Mouse (Mus musculus) brown adipose tissue, adult 24 weeks (tissue): ENCODE measurements around the gene Timm22. TPM values are rescaled to one million over a fixed set of nuclear protein-coding genes. Genes with fewer than 3 reads are reported as not detected.

Source experiments
- H3K27ac ChIP-seq: fragments of 200-500 bp; replicated peaks from 2 replicates; pipeline ENCODE4 v1.5.1; 2012; ENCODE audit warnings: low read depth, mild to moderate bottlenecking, low read length
- H3K4me1 ChIP-seq: fragments of 200-500 bp; 2 replicates; pipeline ENCODE4 v1.6.1; 2012; ENCODE audit warnings: low read length, mixed read lengths; ENCODE audit not compliant: control insufficient read depth, insufficient read depth, insufficient read length
- H3K4me3 ChIP-seq: fragments of 200-500 bp; 2 replicates; pipeline ENCODE4 v1.5.1; 2012; ENCODE audit warnings: low read depth, mild to moderate bottlenecking, low read length, moderate library complexity; ENCODE audit not compliant: insufficient read depth
- polyA plus RNA-seq: library from polyadenylated mRNA; stranded (reverse); fragments of >200 nt; gene quantifications from 2 replicates; pipeline ENCODE4 v1.2.4, GENCODE M21; 2012; ENCODE audit not compliant: missing spikeins, insufficient read depth, insufficient read length

Gene Timm22
- 29.2 and 43.4 TPM in 2 replicates for polyA plus RNA-seq

DNA sequence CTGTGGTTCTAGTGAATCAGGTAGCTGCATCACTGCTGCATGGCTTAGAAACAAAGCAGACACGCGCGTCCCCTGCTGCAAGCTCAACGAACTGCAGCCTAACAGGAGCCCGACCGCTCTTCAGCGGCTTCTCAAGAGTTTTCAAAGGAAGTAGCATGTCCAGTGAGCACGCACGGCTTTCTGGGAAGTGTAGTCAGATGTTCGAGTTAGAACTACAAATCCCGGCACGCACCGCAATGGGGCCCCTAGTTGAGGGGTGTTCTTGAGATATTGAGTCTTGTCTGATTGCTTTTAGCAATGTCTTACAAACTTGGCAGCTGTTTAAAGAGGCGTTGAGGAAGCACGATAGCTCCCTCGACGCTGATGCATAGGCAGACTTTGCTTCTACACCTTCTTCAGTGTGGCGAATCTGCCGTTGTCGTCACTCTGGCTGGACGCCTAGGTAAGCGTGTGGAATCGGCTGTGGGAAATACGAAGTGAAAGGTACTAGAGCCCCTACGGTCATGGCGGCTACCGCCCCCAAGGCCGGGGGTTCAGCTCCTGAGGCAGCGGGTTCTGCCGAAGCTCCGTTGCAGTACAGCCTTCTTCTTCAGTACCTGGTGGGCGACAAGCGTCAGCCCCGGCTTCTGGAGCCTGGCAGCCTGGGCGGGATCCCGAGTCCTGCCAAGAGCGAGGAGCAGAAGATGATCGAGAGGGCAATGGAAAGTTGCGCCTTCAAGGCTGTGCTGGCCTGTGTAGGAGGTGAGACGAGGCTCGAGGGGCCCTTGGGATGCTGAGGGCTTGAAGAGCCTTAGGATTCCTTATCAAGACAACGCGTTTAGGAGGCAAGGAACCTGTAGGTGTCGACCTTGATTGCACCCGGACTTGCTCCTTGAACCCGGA lies at the start of gene Timm22:
TSS of gene Timm22 (plus strand) at position 251 of the 882 bp plus-strand sequence.
- Histone ChIP-seq H3K27ac (peak within 1 kb of the TSS; percentile 89), H3K4me3 (peak within 1 kb of the TSS; percentile 67), H3K4me1 (no peaks in the 10 kb centered on the region)

DNA sequence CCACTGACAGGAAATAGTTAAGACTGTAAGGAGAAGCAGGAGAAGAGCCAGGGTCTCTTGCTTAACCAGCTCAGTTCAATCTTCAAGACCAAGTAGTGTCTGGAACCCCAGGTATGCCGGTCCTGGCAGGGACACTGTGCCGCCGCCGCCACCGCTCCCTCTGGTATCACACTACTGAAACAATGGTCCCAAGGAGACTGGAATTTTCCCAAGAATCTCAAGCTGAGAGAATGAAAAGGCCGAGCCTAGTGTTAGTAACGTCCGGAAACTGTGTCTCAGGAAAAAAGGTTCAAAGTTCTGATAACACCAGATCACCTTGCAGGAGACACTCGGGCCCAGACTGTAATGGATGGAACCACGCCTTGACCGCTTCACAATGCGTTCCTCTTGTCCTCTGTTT lies 49.3 kb upstream of the Timm22 start:
- no peak overlapping the region for H3K4me3 ChIP-seq
- H3K4me1 ChIP-seq, result peaks cover 12% of the 10 kb centered on the region
- peak overlapping the region; percentile 75 for H3K27ac ChIP-seq

DNA sequence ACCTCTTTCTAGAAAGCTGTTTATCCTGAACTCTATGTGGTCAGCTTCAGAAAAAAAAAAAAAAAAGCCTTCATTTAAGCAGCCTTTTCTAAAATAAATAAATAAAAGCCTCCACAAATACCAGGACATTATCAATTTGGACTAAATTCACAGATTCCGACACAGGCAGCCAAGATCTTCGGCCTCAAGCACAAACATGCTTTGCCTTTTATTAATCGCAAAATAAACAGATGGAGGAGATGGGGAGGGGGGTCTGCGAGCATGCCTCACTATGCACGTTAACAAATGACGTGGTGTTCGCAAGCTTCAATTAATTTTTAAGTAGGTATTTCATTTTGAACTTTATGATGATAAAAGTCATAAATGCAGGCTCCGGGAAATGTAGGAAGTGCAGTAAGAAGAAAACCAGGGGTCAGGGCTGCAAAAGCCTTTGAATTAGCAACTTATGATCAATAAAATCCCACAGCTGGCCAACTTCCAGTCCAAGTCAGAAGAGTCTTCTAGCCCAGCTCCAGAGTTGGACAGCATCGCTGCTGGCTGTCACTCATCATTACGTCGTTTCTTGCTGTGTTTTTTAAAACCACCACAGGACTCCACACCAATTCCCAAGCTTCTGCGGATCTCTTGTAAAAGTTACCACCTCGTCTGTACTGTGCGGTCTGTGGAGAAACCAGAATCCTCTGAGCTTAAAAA lies 48.0 kb upstream of the Timm22 start:
- peaks cover 16% of the 10 kb centered on the region for H3K4me1 ChIP-seq
- no peak overlapping the region for H3K4me3 ChIP-seq
- no peak overlapping the region for H3K27ac ChIP-seq

DNA sequence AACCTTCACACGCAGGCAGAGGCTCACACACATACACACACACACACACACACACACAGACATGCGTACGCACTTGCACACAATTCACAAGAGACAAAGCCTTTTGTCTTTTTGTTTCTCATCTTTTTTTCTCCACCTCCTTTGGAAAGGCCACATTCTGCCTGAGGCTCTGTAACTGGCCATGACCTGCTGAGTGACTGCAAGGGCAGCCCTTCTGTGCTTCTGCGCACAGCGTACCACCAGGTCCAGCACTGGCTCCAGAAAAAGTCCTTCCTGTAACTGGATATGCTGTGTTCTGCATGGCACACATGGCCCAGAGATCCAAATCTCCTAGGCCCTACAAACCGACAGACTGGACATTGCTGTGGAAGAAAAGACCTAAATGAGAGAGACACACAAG lies 46.5 kb upstream of the Timm22 start:
- H3K4me1 ChIP-seq, result peaks cover 20% of the 10 kb centered on the region
- no peak overlapping the region for H3K27ac ChIP-seq
- no peak overlapping the region for H3K4me3 ChIP-seq

DNA sequence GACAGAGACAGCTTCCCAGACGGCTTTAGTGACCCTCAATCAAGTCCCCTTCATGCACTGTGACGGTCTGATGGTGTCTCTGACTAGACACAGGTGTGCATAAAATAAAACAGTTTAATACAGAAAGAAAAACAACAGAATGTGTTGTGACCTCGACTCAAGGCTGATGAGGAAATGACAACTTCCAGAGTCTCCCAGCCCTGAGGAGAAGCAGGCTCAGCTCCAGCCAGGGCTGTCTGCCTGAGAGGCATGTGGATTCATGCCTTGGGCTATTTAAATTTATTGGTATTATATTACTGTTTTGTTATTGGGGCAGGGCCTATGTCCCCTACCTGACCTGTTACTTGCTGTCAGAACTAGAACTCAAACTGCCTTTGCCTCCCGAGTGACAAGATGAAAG lies 45.3 kb upstream of the Timm22 start:
- peaks cover 20% of the 10 kb centered on the region for H3K4me1 ChIP-seq
- H3K4me3 ChIP-seq, result no peak overlapping the region
- no peak overlapping the region for H3K27ac ChIP-seq

DNA sequence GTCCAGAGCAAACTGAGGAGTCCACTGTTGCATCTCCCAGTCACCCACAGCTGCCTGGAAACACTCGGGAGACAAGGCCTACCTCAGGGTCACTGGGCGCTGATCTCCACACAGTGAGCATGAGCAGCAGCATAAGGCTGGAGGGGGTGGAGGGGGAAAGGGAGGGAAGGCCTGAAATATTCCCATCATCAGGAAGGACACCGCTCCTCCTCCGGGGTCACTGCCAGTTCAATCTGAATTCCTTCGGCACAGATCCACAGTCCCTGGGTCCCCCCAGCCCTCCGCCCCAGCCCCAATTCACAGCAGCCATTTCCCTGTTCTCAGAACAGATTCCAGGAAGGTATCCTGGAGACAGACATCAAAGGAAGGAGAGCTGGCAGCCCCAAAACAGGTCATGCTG lies 43.6 kb upstream of the Timm22 start:
- H3K4me1 ChIP-seq, result peaks cover 15% of the 10 kb centered on the region
- H3K4me3 ChIP-seq, result no peak overlapping the region
- 0 out of 2 replicates have a peak overlapping the region, but pooled peaks have one; percentile 8 for H3K27ac ChIP-seq

DNA sequence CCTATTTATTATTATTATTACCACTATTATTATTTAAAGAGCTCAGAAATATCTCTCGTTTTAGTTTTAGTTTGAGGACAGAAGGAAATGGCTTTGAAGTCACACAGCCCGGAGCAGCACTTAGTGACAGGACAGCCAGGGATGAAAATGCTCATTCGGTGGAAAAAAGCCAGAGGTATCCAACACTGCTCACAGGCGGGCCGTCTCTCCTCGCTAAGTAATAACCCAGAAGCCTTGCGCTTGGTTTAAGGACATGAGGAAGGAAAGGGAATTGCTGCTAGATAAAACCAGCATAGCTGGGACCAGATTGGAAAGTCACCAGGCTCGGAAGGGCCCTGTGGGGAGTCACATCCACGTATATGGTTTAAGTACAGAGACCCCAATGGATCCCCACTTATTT lies 43.1 kb upstream of the Timm22 start:
- Histone ChIP-seq H3K4me1 (peaks cover 13% of the 10 kb centered on the region), H3K27ac (peak overlapping the region; percentile 55), H3K4me3 (no peak overlapping the region)

DNA sequence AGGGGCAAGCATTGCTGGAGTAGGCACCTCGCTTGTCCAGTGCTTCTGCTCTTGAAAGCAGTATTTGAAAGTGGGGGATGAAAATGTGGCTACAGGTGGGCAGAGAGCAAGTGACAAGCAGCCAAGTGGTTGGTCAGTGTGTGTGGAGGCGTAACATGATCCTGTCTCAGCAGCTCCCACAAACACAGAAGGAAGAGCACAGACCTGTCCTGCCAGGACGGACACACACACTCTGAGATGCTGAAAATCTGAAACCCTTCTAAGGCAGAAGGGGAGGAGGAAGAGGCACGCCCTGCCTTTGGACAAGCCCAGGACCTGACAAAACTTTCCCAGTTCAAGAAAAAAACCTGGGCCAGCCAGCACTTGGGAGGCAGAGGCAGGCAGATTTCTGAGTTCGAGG lies 42.7 kb upstream of the Timm22 start:
- H3K4me3 ChIP-seq, result no peak overlapping the region

DNA sequence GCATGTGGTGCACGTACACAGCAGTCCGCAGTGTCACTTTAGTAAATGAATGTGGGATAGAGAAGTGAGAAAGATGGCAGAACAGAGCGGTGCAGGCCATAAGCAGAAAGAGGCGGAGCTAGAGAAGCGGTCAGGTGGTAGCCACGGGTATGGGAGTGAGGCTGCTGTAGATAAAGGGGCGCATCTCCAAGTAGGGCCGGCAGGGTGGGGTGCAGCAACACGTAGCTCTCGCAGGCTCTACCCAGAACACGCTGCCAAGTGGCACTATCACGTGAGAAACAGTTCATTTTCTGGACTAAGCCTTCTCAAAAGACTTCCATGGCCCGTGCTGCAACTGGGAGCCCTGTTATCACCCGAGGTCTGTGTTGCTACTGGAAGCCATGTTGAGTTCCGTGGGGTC lies 40.0 kb upstream of the Timm22 start:
- Histone ChIP-seq H3K4me1 (peaks cover 15% of the 10 kb centered on the region), H3K4me3 (no peak overlapping the region), H3K27ac (no peak overlapping the region)

More for the DNA sequence above, 42.7 kb upstream of the Timm22 start:
- H3K27ac ChIP-seq, result peak overlapping the region; percentile 55
- peaks cover 16% of the 10 kb centered on the region for H3K4me1 ChIP-seq

DNA sequence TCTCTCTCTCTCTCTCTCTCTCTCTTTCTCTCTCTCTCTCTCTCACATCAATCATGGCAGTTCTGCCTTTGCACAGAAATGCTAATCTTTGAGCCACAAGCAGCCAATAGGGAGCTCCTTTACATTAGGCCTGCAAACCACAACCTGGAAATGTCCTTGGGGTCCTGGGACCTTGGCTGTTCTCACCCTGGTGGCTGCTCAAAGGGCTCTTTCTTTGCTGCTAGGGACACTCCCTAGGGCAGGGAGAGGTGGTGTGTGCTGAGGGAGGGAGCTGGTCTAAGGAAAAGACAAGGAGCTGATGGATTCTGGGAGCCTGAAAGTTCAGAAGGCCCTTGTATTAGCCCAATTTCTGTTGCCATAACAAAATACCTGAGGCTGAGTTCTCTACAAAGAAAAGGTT lies 36.3 kb upstream of the Timm22 start:
- Histone ChIP-seq H3K27ac (no peak overlapping the region), H3K4me3 (no peak overlapping the region), H3K4me1 (peaks cover 14% of the 10 kb centered on the region)

DNA sequence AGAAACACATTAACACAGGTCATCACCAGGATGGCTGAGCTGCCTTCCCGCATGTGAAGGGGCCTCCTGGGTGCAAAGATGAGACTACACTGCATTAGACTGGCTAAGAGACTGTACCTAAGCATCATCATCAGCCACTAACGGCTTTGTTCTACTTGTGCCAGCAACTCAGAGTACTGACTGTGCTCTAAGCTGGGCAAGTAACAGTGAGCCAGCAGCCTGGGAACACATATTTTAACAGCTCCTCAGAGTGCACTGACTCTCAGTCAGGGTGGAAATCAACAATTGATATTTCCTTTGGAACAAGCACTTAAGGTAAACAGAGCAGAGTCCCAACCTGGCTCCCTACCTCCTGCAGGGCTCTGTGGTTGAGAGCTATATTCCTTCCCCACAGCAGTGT lies 34.6 kb upstream of the Timm22 start:
- H3K4me3 ChIP-seq, result no peak overlapping the region
- no peak overlapping the region for H3K27ac ChIP-seq
- peaks cover 19% of the 10 kb centered on the region for H3K4me1 ChIP-seq

DNA sequence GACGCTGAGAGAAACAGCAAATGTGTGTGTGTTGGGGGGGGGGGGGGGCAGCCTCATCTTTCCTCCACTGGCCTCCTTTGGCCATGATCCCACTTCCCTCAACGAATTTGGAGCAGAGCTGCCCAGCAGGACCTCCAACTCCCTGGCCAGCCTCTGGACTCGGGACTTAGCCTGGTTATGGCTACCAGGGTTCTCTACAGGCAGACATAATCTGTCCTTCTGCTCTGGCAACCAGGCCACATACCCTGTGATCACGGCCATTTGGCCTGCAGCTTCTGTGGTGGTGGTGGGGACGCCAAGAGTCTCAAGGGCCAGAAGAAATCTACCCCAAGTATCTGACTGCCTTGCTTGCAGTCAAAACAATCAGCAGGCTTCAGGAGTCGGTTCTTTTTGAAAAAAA lies 34.2 kb upstream of the Timm22 start:
- Histone ChIP-seq H3K4me1 (peaks cover 19% of the 10 kb centered on the region), H3K27ac (no peak overlapping the region), H3K4me3 (no peak overlapping the region)

DNA sequence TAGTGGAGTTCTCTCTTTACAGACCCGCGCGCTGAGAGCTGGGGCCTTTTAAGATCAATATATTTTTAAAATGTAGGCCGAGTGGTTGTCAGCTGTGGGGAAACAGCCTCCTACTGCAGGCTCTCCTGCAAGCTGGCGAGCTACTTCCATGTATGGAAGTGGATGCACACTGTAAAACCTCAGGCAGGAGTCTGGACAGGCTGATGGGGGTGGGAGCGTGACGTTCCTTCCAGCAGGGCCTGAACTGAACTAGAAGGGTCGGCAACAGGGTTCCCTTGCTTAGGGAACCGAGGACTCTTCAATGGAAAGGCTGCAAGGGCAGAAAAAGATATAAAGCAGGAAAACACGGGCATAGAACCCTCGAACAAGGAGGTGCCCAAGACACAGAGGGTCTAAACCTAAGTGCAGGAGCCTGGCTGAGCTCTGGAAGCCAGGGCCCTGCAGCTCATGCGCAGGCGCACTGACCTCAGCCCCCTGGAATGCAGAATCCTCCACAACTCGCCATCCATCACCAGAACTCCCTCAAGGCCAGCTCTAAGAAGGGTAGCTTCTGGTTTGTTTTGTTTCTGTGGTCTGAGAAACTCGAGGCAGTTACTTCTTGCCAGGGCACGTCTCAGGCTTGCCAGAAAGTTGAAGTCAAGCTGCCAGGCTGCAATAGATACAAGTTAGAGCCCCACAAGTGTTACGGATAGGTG lies 32.1 kb upstream of the Timm22 start:
- H3K27ac ChIP-seq, result 0 out of 2 replicates have a peak overlapping the region, but pooled peaks have one; percentile 13
- H3K4me3 ChIP-seq, result no peak overlapping the region
- H3K4me1 ChIP-seq, result peaks cover 14% of the 10 kb centered on the region

DNA sequence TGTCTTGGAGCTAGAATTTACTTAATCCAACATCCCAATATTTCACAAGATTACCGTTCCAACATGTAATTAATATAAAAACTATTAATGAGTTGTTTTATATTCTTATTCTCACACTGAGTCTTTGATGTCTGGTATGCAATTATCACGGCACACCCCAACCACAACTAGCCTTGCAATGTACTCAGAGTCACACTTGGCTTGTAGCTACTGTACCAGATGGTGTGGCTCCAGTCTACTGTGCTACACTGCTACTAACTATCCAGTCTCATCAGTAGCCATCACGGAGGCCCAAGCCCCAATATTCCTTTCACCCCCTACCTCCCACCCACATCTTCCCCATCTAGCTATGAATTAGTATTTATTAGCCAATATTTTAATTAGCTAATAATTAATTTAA lies 30.3 kb upstream of the Timm22 start:
- H3K4me1 ChIP-seq, result peaks cover 23% of the 10 kb centered on the region
- H3K27ac ChIP-seq, result no peak overlapping the region
- H3K4me3 ChIP-seq, result no peak overlapping the region

DNA sequence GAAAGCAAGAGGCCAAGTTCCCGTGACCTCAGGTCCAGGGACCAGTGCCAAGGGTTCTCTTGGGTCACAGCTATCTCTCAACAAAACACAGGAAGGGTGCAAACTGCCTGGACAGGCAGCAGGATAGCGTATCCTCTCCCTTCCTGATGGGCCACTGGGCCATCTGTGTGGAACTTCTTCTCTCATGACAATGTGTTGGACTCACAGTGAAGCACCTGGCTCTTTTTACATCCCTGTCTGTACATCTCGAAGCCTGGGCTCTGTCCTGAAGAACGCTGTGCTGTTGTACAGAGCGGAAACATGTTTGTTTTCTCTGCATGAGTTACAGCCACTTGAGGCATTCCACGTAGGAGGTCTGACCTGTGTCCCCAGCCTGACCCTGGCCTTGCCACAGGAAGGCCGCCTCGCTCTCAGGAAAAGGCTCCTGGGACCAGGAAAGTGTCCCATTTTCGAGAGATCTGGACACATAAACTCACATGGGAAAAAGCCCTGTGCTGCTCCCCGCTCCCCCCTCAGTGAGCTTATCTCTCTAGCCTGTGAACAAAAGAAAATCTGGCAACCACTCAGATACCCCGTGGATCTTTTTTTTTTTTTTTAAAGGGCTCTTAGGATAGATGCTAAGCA lies 26.7 kb upstream of the Timm22 start:
- peak overlapping the region; percentile 71 for H3K27ac ChIP-seq
- H3K4me3 ChIP-seq, result no peak overlapping the region
- peaks cover 17% of the 10 kb centered on the region for H3K4me1 ChIP-seq
